Mouse (Mus musculus): ENCODE results near the gene Pcp4. TPM values are rescaled to one million over a fixed set of nuclear protein-coding genes. Genes with fewer than 3 reads are reported as not detected.
"Not testable (repeated sequence)": the region's sequence is repeated elsewhere in the genome, so short reads cannot be mapped to it uniquely, and the experiment has no call there.

Pcp4 gene
- 15.9 and 16.0 TPM in 2 replicates for polyA plus RNA-seq (2015; fragmentation: Nextera tagmentation; extraction: Ambion mirVana)

DNA sequence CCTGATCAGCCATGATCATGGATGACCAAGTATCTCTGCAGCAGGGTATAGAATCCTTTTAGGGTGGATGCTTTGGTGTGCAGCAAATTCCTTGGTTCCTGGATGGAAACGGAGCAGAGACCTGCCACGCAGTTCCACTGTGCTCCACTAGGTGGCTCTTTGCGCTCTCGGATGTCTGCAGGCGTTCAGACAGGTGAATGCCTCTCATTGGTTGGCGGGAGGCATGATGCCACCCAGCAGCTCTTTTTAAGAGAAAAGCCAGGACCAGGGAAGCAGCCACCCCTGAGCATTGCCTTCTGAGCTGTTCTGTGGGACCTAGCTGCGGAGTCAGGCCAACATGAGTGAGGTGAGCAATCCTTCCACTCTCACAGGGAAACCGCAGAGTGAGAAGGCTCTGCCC lies at the start of gene Pcp4:
Gene Pcp4 (plus strand): TSS at position 162 of the 400 bp plus-strand sequence.
- ATAC-seq (ENCODE audit: low FRiP score, low read depth), result peak; percentile 48; the same call in 1 of the 2 replicates
- Histone ChIP-seq H3K36me3 (no peaks in the 10 kb centered on the region), H3K4me3 (no peak within 1 kb of the TSS), H3K9me3 (no peaks in the 10 kb centered on the region), H3K27ac (no peak within 1 kb of the TSS), H3K4me1 (peaks cover 11% of the 10 kb centered on the region), H3K9ac (no peak within 1 kb of the TSS), H3K27me3 (peaks cover 14% of the 10 kb centered on the region), H3K4me2 (replicated peaks) (no peak within 1 kb of the TSS)
- 12% methylated on average over 8 of the region's 8 CpGs for WGBS

DNA sequence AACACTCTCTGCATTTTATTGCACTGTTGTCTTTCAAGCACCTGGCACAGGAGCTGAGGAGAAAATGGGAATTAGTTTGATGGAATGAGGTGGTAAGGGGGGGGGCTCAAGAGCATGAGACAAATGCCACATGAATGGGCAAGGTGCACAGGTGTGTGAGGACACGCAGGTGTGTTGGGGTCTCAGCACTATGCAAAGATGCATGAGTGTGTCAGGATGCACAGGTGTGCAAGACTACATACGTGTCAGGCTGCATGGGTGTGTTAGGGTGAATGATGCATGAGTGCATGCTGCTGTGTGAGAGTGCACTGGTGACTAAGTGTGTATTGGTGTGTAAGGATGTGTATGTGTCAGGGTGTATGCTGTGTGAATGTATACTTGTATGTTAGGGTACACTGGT lies 42.4 kb upstream of the Pcp4 start:
- Histone ChIP-seq H3K36me3 (no peaks in the 10 kb centered on the region), H3K4me1 (no peaks in the 10 kb centered on the region), H3K27me3 (no peaks in the 10 kb centered on the region), H3K4me3 (no peak overlapping the region), H3K27ac (no peak overlapping the region), H3K4me2 (replicated peaks) (no peak overlapping the region), H3K9me3 (no peaks in the 10 kb centered on the region), H3K9ac (no peak overlapping the region)
- ATAC-seq (ENCODE audit: low FRiP score, low read depth), result no peak
- 87% methylated on average over 2 of the region's 2 CpGs for WGBS

DNA sequence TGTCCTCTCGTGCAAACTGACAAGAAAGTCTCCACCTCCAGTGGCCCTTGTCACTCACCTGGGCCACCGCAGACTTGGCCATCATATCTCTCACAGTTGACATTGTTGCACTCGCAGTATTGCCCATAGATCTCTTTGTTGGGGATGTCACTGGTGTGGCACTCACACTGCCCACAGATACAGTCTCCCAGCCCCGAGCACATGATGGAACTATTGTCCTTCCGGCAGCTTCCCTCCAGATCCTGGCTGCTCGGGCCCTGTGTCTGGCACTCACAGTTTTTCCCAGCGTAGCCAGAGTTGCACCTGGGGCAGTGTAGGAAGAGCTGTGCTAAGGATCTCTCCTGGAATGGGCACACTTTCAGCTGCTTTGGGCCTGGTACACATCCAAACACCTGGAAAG lies 40.7 kb upstream of the Pcp4 start:
- Histone ChIP-seq H3K4me1 (no peaks in the 10 kb centered on the region), H3K9me3 (no peaks in the 10 kb centered on the region)
- 83% methylated on average over 7 of the region's 7 CpGs for WGBS

DNA sequence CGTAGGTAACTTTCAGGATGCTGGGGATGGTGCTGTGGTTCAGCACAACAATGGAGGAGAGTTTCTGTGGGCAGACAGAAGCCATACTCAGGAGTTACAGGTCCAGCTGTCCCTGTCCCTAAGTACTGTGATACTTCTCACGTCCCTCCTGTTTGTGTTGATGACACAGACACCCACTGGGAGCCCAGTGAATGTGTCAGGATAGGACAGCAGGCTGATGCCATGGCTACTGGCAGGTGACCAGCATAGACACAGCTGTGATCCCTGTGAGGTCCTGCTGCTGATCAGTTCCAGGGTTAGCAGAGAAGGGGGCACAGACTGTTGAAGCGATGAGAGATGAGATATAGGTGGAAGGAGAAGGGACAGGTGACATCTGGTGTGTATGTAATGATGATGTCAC lies 38.4 kb upstream of the Pcp4 start:
- Histone ChIP-seq H3K4me1 (no peaks in the 10 kb centered on the region), H3K27ac (no peak overlapping the region), H3K36me3 (no peaks in the 10 kb centered on the region), H3K9me3 (no peaks in the 10 kb centered on the region), H3K9ac (no peak overlapping the region), H3K4me2 (replicated peaks) (no peak overlapping the region), H3K4me3 (no peak overlapping the region), H3K27me3 (no peaks in the 10 kb centered on the region)
- no peak for ATAC-seq (ENCODE audit: low FRiP score, low read depth)
- WGBS, result 69% methylated on average over 3 of the region's 3 CpGs

More for the DNA sequence above, 40.7 kb upstream of the Pcp4 start:
- Histone ChIP-seq H3K4me2 (replicated peaks) (no peak overlapping the region), H3K27me3 (no peaks in the 10 kb centered on the region), H3K4me3 (no peak overlapping the region), H3K27ac (no peak overlapping the region), H3K9ac (no peak overlapping the region), H3K36me3 (no peaks in the 10 kb centered on the region)
- no peak for ATAC-seq (ENCODE audit: low FRiP score, low read depth)

DNA sequence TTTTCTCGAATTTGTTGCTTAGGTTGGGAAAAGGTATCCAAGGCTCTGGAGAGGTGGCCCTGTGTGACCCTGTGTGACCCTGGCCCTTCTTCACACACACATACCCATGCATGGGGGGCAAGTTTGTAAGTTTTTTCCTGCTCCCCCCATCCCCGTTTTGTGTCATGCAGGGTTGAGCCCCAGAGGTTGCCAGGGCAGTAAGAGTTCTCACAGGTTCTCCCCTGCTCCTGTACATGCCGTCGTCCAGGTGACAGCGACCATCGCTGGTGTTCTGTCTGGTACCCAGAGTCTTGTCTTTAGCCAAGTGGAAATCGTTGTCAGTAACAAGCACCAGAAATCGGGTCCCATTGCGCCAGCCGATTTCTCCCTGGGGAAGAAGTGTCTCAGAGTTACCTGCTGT lies 34.1 kb upstream of the Pcp4 start:
- no peak overlapping the region for H3K4me2 ChIP-seq (replicated peaks)
- 85% methylated on average over 10 of the region's 10 CpGs for WGBS
- H3K27me3 ChIP-seq, result no peaks in the 10 kb centered on the region
- H3K27ac ChIP-seq, result no peak overlapping the region
- no peaks in the 10 kb centered on the region for H3K9me3 ChIP-seq
- H3K9ac ChIP-seq, result no peak overlapping the region
- peaks cover 7% of the 10 kb centered on the region for H3K4me1 ChIP-seq
- no peak overlapping the region for H3K4me3 ChIP-seq
- H3K36me3 ChIP-seq, result no peaks in the 10 kb centered on the region
- no peak for ATAC-seq (ENCODE audit: low FRiP score, low read depth)

DNA sequence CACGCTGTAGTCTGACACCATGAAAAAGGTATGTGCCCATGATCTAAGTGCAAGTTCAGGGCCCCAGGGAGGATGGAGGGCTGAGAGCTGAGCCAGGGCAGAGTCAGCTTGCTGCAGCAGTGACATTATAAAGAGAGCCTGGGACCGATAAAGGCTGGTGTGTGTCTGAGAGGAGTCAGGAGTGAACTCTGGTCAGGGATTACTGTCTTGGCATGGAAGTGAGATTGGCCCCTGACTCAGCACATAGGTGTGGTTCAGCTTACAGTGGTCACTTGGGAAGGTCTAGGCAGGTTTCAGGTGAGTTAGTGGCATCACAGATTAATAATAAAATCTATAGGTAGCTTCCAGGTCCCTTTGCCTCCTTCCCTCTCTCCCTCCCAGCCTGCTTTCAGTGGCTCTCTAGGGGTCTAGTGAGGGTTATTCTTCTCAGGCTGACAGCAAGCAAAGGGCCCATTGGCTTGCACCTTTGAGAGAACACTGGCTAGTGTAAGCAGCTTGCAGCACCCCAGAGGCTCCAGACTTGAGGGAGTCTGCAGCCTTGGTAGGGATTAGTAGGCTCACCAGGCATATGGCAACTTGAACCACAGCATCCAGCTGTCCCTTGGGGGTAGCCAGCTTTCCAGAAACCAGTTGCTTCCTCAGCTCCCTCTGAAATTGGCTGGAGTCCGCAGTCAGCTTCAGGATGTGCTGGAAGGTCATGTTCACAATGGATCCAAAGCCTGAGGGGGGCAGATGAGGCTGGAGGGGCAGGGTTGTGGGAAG lies 33.2 kb upstream of the Pcp4 start:
- H3K27ac ChIP-seq, result no peak overlapping the region
- H3K9me3 ChIP-seq, result no peaks in the 10 kb centered on the region
- no peaks in the 10 kb centered on the region for H3K27me3 ChIP-seq
- H3K36me3 ChIP-seq, result no peaks in the 10 kb centered on the region
- WGBS, result 79% methylated on average over 3 of the region's 3 CpGs
- no peak for ATAC-seq (ENCODE audit: low FRiP score, low read depth)
- H3K4me1 ChIP-seq, result peaks cover 12% of the 10 kb centered on the region
- no peak overlapping the region for H3K4me3 ChIP-seq
- no peak overlapping the region for H3K4me2 ChIP-seq (replicated peaks)
- no peak overlapping the region for H3K9ac ChIP-seq

DNA sequence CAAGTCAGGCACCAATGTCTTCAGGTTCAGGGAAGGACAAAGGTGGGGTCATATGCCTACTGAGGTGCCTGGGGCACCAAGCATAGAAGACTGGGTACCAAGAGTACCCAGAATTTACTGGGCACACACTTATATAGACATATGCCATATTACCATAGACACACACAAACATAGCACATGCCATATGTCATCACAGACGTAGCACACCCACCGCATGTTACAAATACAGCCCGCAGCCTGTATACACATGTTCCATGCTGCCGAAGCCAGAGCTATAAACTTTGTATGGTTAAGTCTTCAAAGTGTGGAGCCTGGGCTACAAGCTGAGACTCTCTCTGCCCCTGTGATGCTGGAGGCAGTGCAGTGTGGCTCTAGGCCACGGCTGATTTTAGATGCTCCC lies 28.5 kb upstream of the Pcp4 start:
- no peaks in the 10 kb centered on the region for H3K36me3 ChIP-seq
- peaks cover 24% of the 10 kb centered on the region for H3K4me1 ChIP-seq
- 70% methylated on average over 5 of the region's 5 CpGs for WGBS
- H3K9me3 ChIP-seq, result no peaks in the 10 kb centered on the region
- no peak overlapping the region for H3K4me2 ChIP-seq (replicated peaks)
- no peak for ATAC-seq (ENCODE audit: low FRiP score, low read depth)
- H3K9ac ChIP-seq, result no peak overlapping the region
- H3K4me3 ChIP-seq, result no peak overlapping the region
- H3K27me3 ChIP-seq, result no peaks in the 10 kb centered on the region
- H3K27ac ChIP-seq, result no peak overlapping the region

DNA sequence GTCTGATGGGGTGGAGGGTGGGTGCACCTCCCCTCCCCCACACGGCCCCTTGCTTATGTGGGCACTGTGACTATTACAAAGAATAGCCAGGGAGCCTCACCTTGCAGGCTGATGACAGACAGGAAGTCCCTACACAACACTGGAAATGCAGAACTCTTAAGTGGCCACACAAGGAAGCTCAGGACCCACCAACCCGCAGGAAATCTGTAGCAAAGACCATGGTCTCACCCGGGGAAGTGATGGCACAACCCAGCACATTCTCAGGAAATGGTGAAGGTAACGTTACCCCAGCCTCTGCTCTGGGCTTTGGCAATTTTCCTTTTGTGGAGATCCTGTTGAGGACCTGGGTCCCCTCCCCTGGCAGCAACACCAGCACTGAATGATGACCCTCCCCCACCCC lies 27.7 kb upstream of the Pcp4 start:
- no peak for ATAC-seq (ENCODE audit: low FRiP score, low read depth)
- Histone ChIP-seq H3K4me2 (replicated peaks) (no peak overlapping the region), H3K9ac (no peak overlapping the region), H3K36me3 (no peaks in the 10 kb centered on the region), H3K27me3 (no peaks in the 10 kb centered on the region), H3K4me3 (no peak overlapping the region), H3K4me1 (peaks cover 24% of the 10 kb centered on the region), H3K9me3 (no peaks in the 10 kb centered on the region), H3K27ac (peak overlapping the region; percentile 11; the same call in 1 of the 2 replicates)
- 44% methylated on average over 4 of the region's 4 CpGs for WGBS

DNA sequence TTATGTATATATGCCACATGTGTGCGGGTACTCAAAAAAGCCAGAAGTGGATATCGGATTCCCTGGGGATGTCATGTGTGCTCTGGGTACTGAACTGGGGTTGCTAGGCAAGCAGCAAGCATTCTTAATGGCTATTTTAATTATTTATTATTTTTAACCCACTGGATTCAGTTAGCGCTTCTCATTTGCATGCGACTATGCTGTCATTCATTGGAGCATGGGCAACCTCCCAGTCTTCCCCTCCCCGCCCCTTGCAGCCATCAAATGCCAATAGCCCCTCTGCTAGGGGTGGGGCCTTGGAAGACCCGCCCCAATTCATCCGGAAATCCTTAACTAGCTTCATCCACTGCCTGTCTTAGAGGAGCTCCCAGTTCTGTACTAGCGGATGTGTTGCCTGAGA lies 26.5 kb upstream of the Pcp4 start:
- Histone ChIP-seq H3K4me3 (no peak overlapping the region), H3K9me3 (no peaks in the 10 kb centered on the region), H3K36me3 (no peaks in the 10 kb centered on the region), H3K27me3 (no peaks in the 10 kb centered on the region), H3K27ac (no peak overlapping the region), H3K9ac (no peak overlapping the region), H3K4me1 (peaks cover 24% of the 10 kb centered on the region), H3K4me2 (replicated peaks) (no peak overlapping the region)
- ATAC-seq (ENCODE audit: low FRiP score, low read depth), result no peak
- 89% methylated on average over 8 of the region's 8 CpGs for WGBS

DNA sequence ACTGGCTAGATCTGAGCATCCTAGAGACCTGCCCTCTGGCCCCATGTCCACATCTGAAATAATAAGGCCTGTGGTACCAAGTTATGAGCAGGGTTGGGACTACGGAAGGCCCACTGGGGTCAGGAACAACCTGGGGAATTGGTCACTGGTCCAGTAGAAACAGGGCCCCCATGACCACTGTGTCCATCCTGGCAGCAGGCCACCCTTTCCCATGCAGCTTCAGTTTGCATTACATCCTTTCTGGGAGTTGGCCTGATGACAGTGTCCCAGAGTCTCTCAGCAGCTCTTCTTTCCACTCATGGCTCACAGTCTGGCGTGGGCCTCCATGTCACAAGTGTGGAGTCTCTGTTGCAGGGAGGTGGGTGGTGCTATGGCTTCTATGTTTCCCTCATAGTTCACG lies 25.6 kb upstream of the Pcp4 start:
- 87% methylated on average over 3 of the region's 3 CpGs for WGBS
- no peak overlapping the region for H3K27ac ChIP-seq
- no peak overlapping the region for H3K4me3 ChIP-seq
- peaks cover 24% of the 10 kb centered on the region for H3K4me1 ChIP-seq
- H3K9me3 ChIP-seq, result no peaks in the 10 kb centered on the region
- no peak overlapping the region for H3K9ac ChIP-seq
- no peaks in the 10 kb centered on the region for H3K27me3 ChIP-seq
- no peak for ATAC-seq (ENCODE audit: low FRiP score, low read depth)
- no peaks in the 10 kb centered on the region for H3K36me3 ChIP-seq
- H3K4me2 ChIP-seq (replicated peaks), result no peak overlapping the region

DNA sequence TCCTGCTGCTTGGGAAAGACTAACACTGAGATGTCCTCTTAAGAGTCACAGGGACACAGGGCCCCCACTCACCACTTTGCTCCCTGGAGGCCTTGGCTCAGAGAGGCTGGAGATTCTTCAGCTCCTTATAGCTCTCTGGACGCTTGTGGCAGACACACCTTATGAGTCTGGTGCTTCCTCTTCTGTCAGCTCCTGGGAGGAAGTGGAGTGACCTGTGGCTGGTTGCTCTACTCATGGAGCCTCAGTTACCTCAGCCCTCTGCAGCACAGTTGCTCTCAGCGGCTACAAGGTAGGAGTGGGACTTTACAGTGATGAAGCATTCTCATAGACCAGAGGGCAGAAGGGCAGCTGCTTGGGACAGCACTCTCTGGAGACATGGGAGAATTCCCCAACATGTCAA lies 23.9 kb upstream of the Pcp4 start, which contains the start of gene Itgb2l:
Gene Itgb2l (minus strand): TSS at position 152 of the 400 bp plus-strand sequence.
- ATAC-seq (ENCODE audit: low FRiP score, low read depth), result no peak
- Histone ChIP-seq H3K9me3 (no peaks in the 10 kb centered on the region), H3K4me1 (peaks cover 17% of the 10 kb centered on the region), H3K27ac (no peak within 1 kb of the TSS), H3K36me3 (no peaks in the 10 kb centered on the region), H3K4me2 (replicated peaks) (no peak within 1 kb of the TSS), H3K27me3 (no peaks in the 10 kb centered on the region), H3K4me3 (no peak within 1 kb of the TSS), H3K9ac (no peak within 1 kb of the TSS)
- WGBS, result 76% methylated on average over 2 of the region's 2 CpGs

DNA sequence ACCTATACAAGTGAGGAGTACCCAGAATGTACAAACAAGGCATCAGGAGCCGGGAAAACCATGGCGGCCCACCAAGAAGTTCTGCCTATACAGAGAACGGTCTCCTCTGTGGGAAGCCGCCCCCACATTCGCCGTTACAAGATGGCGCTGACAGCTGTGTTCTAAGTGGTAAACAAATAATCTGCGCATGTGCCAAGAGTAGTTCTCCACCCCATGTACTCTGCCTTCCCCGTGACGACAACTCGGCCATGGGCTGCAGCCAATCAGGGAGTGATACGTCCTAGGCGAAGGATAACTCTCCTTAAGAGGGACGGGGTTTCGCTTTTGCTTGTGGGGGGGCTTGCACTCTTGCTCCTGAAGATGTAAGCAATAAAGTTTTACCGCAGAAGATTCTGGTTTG lies 16.5 kb upstream of the Pcp4 start:
- H3K27me3 ChIP-seq; H3K27ac ChIP-seq; H3K9me3 ChIP-seq; H3K4me2 ChIP-seq (replicated peaks); H3K36me3 ChIP-seq; H3K4me1 ChIP-seq; H3K9ac ChIP-seq; ATAC-seq (ENCODE audit: low FRiP score, low read depth); H3K4me3 ChIP-seq: not testable (repeated sequence)
- WGBS, result 96% methylated on average over 16 of the region's 16 CpGs

DNA sequence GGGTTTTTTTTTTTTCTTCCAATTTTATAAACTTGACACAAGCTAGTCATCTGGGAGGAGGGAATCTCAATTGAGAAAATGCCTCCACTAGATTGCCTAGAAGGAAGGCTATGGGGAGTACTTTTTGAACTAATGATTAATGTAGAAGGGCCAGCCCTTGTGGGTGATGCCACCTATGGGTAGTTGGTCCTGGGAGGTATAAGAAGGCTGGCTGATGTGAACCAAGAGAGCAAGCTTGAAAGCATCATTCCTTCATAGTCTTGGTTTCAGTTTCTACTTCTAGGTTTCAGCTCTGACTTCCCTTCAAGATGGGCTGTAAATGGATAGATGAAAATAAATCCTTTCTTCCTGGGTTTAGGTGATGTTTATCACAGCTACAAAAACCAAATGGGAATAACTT lies 13.3 kb upstream of the Pcp4 start:
- H3K4me2 ChIP-seq (replicated peaks), result no peak overlapping the region
- no peak overlapping the region for H3K9ac ChIP-seq
- H3K27me3 ChIP-seq, result no peaks in the 10 kb centered on the region
- no peaks in the 10 kb centered on the region for H3K9me3 ChIP-seq
- H3K4me3 ChIP-seq, result no peak overlapping the region
- H3K36me3 ChIP-seq, result no peaks in the 10 kb centered on the region
- peaks cover 8% of the 10 kb centered on the region; the same call in 1 of the 2 replicates for H3K4me1 ChIP-seq
- no peak overlapping the region for H3K27ac ChIP-seq
- no peak for ATAC-seq (ENCODE audit: low FRiP score, low read depth)

Measured in limb, embryonic 13.5 days (tissue).